Mouse (Mus musculus) midbrain, embryonic 10.5 days (tissue): ENCODE measurements around the gene Id3. TPM values are rescaled to one million over a fixed set of nuclear protein-coding genes. Genes with fewer than 3 reads are reported as not detected.

Source experiments
- DNase-seq: peaks from one replicate; pipeline ENCODE4 v3.0.0-alpha.2; 2017; ENCODE audit warnings: low spot score
- H3K27ac ChIP-seq: fragments of 300-500 bp; sonication (generic); replicated peaks from 2 replicates; pipeline ENCODE4 v1.5.1; 2016; ENCODE audit warnings: mild to moderate bottlenecking
- H3K27me3 ChIP-seq: fragments of 300-500 bp; sonication (generic); 2 replicates; pipeline ENCODE4 v1.6.1; 2016; ENCODE audit warnings: low read depth, mild to moderate bottlenecking; ENCODE audit not compliant: poor library complexity, severe bottlenecking
- H3K36me3 ChIP-seq: fragments of 300-500 bp; sonication (generic); 2 replicates; pipeline ENCODE4 v1.6.1; 2016; ENCODE audit warnings: mild to moderate bottlenecking, moderate library complexity
- H3K4me1 ChIP-seq: fragments of 300-500 bp; sonication (generic); 2 replicates; pipeline ENCODE4 v1.6.1; 2016
- H3K4me3 ChIP-seq: fragments of 300-500 bp; sonication (generic); 2 replicates; pipeline ENCODE4 v1.5.1; 2016; ENCODE audit warnings: mild to moderate bottlenecking, moderate library complexity
- H3K9me3 ChIP-seq: fragments of 300-500 bp; sonication (generic); replicated peaks from 2 replicates; pipeline ENCODE4 v1.6.1; 2016; ENCODE audit warnings: mild to moderate bottlenecking
- WGBS: fragments of 180-500 bp; shearing (Covaris S2); methylation state at CpG from one replicate; pipeline ENCODE4 v1.1.7; 2016; 5-methylcytosine and 5-hydroxymethylcytosine counted together
- polyA plus RNA-seq: library from polyadenylated mRNA; unstranded; fragments of >200 nt; fragmentation: Nextera tagmentation; extraction: Ambion mirVana; gene quantifications from 2 replicates; pipeline ENCODE4 v1.2.1, GENCODE M21; 2016

Gene Id3
- polyA plus RNA-seq, 1 experiment from 2014 or later, result 802 TPM

DNA sequence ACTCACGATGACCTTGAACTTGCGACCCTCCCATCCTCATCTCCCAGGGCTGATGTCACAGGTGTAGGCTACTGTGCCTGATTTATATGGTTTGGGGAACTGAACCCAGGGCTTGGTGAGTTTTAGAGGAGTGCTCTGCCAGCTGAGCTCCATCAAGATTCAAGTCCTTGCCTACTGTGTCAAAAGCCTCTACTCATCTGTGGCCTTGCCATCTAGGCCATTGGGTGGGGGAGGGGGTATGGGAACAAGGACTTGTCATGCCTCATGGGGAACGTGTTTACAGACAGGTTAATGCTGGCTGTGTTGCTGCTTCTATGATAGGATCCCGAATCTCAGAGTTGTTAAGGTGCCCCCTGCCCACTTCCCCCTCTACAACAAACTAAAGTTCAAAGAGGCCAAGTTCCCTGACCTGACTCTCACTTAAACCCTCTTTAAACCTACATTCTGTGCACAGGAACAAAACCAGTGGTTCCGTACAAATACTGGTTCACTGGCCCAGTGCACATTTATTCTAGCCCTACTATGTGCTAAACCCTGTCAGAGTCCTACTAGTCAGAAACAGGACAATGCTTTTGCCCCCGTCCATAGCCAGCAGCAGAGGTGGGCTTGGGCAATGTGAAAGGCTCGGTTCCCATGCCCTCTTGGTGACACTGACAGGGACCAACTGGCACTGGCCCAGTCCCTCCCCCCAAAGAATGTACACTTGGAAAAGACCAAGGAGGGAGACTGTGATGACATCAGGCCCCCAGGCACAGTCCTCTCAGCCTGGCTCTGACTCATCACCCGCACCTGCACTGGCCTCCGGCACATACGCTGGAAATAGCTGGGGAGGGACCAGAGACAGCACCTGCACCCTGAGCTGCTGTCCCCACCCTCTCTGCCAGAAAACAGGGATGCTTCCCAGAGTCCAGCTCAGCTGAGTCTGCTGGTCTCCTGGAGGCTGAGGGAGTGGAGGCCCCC, 33.1 kb upstream of the Id3 start:
- no peak for DNase-seq
- Histone ChIP-seq H3K4me3 (no peak overlapping the region), H3K27ac (peak overlapping the region; percentile 53), H3K27me3 (peaks cover 6% of the 10 kb centered on the region), H3K9me3 (no peaks in the 10 kb centered on the region), H3K36me3 (no peaks in the 10 kb centered on the region), H3K4me1 (peaks cover 30% of the 10 kb centered on the region)
- 83% methylated on average over 10 of the region's 10 CpGs for WGBS

DNA sequence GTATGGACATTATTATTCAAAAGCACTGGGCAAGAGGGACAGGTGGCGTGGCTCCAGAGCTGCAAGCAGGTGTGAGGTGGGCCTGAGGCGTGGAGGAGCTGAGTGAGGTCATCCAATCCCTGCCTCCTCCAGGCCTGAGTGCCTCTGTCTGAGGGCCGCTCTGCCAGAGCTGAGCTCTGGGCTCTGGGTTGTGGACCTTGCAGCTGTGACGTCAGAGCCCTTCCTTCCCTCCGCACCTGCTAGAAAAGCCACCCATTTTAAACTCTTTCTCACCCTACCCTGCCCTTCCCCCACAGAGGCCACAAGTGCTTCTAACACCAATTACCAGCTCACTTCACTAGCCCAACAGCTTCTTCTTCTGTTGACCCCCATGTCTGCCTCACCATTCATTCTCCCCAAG, 31.0 kb upstream of the Id3 start:
- 74% methylated on average over 5 of the region's 5 CpGs for WGBS
- no peaks in the 10 kb centered on the region for H3K36me3 ChIP-seq
- H3K4me1 ChIP-seq, result peaks cover 22% of the 10 kb centered on the region
- no peaks in the 10 kb centered on the region for H3K9me3 ChIP-seq
- no peak overlapping the region for H3K4me3 ChIP-seq
- DNase-seq, result no peak
- H3K27me3 ChIP-seq, result no peaks in the 10 kb centered on the region
- peak overlapping the region; percentile 52 for H3K27ac ChIP-seq

DNA sequence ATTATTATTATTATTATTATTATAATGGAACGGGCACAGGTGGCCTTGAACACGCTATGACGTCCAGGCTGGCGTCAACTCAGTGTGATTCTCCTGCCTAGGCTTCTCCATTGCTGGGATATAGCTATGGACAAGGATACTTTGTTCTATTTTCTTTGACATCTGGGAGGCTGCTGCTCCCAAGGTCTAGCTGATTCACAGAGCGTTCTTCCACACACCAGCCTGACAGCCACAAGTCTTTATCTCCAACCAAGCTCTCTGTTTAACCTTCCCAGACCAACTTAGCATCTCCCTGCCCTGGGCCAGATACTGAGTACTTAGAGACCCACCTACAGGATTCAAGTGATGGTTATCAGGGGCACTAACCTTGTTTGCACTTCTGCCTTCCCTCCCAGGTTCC, 28.6 kb upstream of the Id3 start:
- 91% methylated on average over 5 of the region's 5 CpGs for WGBS
- Histone ChIP-seq H3K9me3 (no peaks in the 10 kb centered on the region), H3K27me3 (no peaks in the 10 kb centered on the region), H3K36me3 (no peaks in the 10 kb centered on the region), H3K4me3 (no peak overlapping the region), H3K27ac (peak overlapping the region; percentile 59; the same call in 1 of the 2 replicates), H3K4me1 (peaks cover 32% of the 10 kb centered on the region)
- no peak for DNase-seq

DNA sequence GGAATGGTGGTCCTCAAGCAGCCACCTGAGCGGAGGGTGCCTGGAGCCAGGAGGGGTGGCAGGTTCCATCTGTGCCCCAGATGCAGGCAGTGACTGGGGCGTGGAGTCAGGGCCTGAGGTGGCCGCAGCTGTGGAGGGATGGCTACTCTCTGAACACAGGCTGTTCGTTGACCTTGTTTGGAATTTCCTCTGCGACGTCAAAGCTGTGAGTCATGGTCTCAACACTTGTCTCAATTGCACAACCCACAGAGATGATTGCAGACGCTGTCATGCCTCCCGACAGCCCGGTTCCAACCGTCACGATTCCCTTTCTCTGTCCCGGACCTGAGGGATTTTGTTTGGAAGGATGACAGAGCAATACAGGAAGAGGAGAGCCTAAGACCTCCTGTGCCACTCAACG, 26.3 kb upstream of the Id3 start:
- no peaks in the 10 kb centered on the region for H3K9me3 ChIP-seq
- H3K36me3 ChIP-seq, result no peaks in the 10 kb centered on the region
- no peaks in the 10 kb centered on the region for H3K27me3 ChIP-seq
- H3K27ac ChIP-seq, result peak overlapping the region; percentile 53
- no peak for DNase-seq
- peaks cover 40% of the 10 kb centered on the region for H3K4me1 ChIP-seq
- WGBS, result 76% methylated on average over 13 of the region's 13 CpGs
- H3K4me3 ChIP-seq, result no peak overlapping the region

DNA sequence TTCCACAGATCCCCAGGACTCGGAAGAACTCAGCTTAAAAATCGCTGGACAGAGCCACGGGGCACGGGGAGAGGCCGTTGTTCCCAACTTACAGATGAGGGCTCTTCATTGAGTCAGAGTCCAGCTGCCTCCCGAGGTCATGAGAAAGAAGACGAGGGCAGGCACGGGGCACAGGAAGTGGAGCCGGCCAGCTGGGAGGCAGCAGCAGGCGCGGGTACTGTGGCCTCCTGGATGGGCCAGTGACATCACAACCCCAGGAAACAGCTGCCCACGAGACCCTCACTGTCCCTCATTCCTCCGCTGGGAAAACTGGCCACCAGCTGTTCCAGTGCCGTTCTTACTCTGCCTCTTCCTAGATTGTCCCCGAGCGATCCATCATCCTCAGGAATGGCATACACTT, 23.3 kb upstream of the Id3 start:
- no peak for DNase-seq
- H3K27ac ChIP-seq, result peak overlapping the region; percentile 63
- no peaks in the 10 kb centered on the region for H3K27me3 ChIP-seq
- no peaks in the 10 kb centered on the region for H3K9me3 ChIP-seq
- WGBS, result 47% methylated on average over 16 of the region's 16 CpGs
- no peak overlapping the region for H3K4me3 ChIP-seq
- H3K36me3 ChIP-seq, result no peaks in the 10 kb centered on the region
- H3K4me1 ChIP-seq, result peaks cover 33% of the 10 kb centered on the region

DNA sequence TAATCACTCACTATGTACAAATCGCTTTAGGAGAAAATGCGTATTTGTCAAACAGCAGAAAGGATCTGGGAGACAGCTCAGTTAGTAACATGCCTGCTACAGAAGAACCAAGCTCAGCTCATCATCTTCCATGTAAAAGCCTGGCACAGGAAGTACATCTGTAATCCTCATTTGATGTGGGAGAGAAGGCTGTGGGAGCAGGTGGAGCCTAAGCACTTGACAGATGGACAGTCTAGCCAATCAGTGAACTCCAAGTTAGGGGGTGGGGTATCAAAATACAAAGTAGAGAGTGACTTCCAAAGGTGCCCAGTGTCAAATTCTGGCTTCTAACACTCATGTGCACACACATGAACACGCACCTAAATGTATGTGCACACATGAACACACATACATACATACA, 22.1 kb upstream of the Id3 start:
- H3K4me1 ChIP-seq, result peaks cover 39% of the 10 kb centered on the region
- H3K4me3 ChIP-seq, result no peak overlapping the region
- H3K27me3 ChIP-seq, result no peaks in the 10 kb centered on the region
- 94% methylated on average over 3 of the region's 3 CpGs for WGBS
- no peaks in the 10 kb centered on the region for H3K36me3 ChIP-seq
- no peak for DNase-seq
- no peak overlapping the region for H3K27ac ChIP-seq
- no peaks in the 10 kb centered on the region for H3K9me3 ChIP-seq

DNA sequence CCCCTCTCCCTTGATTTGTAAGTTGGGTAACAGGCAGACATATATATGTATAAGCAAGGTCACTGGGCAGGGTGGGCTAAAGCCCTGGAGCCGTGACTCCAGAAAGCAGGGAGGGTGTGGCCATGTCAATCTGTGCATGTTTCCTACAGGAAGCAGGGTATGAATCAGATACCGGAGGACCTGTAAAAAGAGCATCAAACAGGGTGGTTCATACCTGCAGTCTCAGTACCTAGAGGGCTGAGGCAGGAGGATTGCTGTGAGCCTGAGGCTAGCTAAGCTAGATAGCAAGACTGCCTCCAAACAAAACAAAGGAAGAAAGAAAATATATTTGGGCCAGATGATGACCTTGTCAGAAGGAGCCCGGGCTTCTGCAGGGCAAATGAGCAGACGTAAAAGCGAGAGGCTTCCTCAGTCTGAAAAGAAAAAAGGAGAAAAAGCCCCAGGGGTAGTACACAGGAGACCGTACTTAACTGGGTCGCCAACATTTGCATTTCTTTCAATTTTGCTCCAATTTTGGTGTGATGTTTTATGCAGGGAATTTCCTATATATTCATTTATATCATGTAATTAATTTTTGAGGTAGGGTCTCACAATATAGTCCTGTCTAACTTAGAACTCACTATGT, 21.3 kb upstream of the Id3 start:
- Histone ChIP-seq H3K9me3 (no peaks in the 10 kb centered on the region), H3K4me3 (no peak overlapping the region), H3K27ac (no peak overlapping the region), H3K36me3 (no peaks in the 10 kb centered on the region), H3K4me1 (peaks cover 37% of the 10 kb centered on the region), H3K27me3 (no peaks in the 10 kb centered on the region)
- no peak for DNase-seq
- WGBS, result 90% methylated on average over 7 of the region's 7 CpGs

DNA sequence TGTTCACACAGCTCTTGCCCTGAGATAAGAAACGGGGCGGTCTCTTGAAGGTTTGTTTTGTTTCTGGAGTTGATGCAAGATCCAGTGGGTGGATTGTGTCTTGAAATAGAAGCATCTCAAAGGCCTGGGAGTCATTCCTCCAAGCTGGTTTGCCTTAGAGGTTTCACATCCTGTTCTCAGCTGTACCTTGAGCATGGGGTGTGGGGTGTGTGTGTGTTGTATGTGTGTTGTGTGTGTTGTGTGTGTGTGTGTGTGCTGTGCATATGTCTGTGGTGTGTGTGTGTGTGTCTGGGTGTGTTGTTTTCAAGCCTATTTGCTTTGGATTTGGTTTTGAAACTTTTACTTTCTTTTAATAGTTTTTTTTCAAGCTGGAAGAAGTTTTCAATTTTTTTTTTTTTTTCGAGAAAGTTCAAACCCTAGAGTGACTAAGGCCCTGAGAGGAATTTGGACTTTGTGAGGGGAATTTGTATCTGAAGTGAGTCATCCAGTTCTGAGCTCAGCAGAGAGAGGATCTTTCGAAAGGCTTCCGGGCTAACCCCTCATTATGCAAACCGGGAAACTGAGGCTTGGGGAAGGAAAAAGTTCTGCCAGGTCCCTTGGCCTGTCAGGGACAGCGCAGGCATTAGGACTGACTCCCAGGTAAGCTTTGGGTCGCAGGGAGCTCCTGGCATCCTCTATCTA, 20.0 kb upstream of the Id3 start:
- 77% methylated on average over 8 of the region's 8 CpGs for WGBS
- H3K36me3 ChIP-seq, result no peaks in the 10 kb centered on the region
- DNase-seq, result no peak
- no peak overlapping the region for H3K4me3 ChIP-seq
- peaks cover 36% of the 10 kb centered on the region for H3K4me1 ChIP-seq
- H3K9me3 ChIP-seq, result no peaks in the 10 kb centered on the region
- H3K27me3 ChIP-seq, result no peaks in the 10 kb centered on the region
- H3K27ac ChIP-seq, result peak overlapping the region; percentile 58

DNA sequence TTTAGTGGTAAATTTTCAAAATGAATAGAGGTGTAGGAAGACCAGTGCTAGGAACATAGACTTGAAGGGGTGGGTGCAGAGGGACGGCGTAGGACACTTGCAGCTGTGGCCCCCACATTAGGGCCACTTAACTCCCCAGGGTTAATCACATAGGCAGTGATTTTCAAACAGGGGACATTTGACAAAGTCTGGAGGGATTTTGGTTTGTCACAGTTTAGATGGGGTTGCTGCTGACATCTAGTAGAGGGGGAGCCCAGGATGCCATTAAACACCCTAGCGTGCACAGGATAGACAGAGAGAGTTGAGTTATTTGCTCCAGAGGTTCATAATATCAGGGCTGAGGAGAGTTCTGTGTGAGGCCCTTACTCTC, 19.5 kb upstream of the Id3 start:
- H3K9me3 ChIP-seq, result no peaks in the 10 kb centered on the region
- no peak overlapping the region; the same call in 1 of the 2 replicates for H3K27ac ChIP-seq
- 90% methylated on average over 3 of the region's 3 CpGs for WGBS
- H3K36me3 ChIP-seq, result no peaks in the 10 kb centered on the region
- H3K4me1 ChIP-seq, result peaks cover 32% of the 10 kb centered on the region
- no peaks in the 10 kb centered on the region for H3K27me3 ChIP-seq
- no peak for DNase-seq
- no peak overlapping the region for H3K4me3 ChIP-seq

DNA sequence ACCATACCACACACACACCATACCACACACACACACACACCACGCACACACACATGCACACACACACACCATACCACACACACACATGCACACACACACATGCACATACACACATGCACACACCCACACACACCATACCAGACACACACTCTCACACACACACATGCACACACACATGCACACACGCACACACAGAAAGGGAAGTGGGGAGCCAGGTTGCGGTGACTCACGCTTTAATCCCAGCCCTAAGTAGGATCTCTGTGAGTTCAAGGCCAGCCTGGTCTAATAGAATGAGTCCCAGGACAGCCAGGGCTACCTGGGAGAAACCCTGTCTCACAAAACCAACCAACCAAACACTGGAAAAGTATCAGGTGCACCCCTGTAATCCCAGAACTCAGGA, 18.7 kb upstream of the Id3 start:
- Histone ChIP-seq H3K27me3 (no peaks in the 10 kb centered on the region), H3K36me3 (no peaks in the 10 kb centered on the region), H3K27ac (no peak overlapping the region), H3K9me3 (peaks cover 4% of the 10 kb centered on the region; the same call in 1 of the 2 replicates), H3K4me1 (peaks cover 27% of the 10 kb centered on the region), H3K4me3 (no peak overlapping the region)
- WGBS, result 97% methylated on average over 4 of the region's 4 CpGs
- DNase-seq, result no peak

DNA sequence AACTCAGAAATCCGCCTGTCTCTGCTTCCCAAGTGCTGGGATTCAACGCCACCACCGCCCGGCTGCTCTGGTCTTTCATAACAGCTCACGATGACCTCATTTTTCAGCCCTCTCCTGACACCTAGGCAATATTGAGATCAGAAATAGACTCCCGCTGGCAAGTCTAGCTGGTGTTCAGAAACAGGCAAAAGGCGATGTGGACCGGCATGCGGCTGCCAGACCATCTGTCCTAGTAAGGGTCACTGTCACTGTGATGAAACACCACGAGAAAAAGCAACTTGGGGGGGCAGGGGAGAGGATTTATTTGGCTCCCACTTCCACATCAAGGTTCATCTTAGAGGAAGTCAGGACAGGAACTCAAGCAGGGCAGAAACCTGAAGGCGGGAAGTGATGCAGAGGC, 17.8 kb upstream of the Id3 start:
- Histone ChIP-seq H3K27ac (0 out of 2 replicates have a peak overlapping the region, but pooled peaks have one; percentile 65), H3K4me1 (peaks cover 18% of the 10 kb centered on the region), H3K9me3 (peaks cover 9% of the 10 kb centered on the region), H3K36me3 (no peaks in the 10 kb centered on the region), H3K4me3 (no peak overlapping the region), H3K27me3 (no peaks in the 10 kb centered on the region)
- DNase-seq, result no peak
- WGBS, result 91% methylated on average over 11 of the region's 11 CpGs

DNA sequence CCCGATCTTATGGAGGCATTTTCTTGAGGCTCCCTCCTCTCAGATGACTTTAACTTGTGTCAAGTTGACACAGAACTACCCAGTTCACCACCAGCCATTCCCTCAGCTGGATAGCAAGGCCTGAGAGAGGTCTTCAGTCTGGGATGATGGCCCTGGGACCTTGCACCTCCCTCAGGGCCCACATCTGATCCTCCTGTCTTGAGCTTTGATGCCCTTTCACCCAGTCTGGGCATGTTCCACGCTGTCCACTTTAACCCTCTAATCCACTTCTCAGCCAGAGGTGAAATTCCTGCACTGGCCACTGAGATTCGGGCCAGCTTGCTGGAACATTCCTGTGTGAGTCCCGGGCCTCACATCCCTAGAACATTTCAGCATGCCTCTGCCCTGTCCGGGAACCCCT, 17.3 kb upstream of the Id3 start:
- peak overlapping the region; percentile 65 for H3K27ac ChIP-seq
- no peaks in the 10 kb centered on the region for H3K36me3 ChIP-seq
- DNase-seq, result no peak
- WGBS, result 77% methylated on average over 5 of the region's 5 CpGs
- no peaks in the 10 kb centered on the region for H3K27me3 ChIP-seq
- peaks cover 9% of the 10 kb centered on the region for H3K9me3 ChIP-seq
- peaks cover 18% of the 10 kb centered on the region for H3K4me1 ChIP-seq
- no peak overlapping the region for H3K4me3 ChIP-seq

DNA sequence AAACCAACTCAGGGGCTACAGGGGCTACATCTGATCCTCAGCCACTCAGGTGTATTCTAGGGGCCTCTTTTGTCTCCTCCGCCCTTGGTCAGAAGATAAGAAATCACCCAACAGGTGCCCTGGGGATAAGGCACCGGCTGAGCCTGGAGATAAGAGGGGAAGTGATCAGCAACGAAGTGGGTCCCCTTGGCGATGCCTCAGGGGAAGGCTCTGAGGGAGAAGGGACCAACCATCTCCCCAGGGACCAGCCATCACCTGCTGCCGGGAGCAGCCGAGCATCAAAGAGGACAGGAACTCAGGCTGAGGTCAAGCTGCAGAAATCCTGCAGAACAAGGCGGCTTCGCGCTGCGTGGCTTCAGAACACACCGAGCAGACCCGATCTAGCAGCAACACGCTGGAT, 15.6 kb upstream of the Id3 start:
- peaks cover 27% of the 10 kb centered on the region for H3K4me1 ChIP-seq
- no peak for DNase-seq
- no peak overlapping the region for H3K4me3 ChIP-seq
- no peaks in the 10 kb centered on the region for H3K36me3 ChIP-seq
- 68% methylated on average over 13 of the region's 13 CpGs for WGBS
- H3K27ac ChIP-seq, result peak overlapping the region; percentile 65; the same call in 1 of the 2 replicates
- H3K27me3 ChIP-seq, result no peaks in the 10 kb centered on the region
- H3K9me3 ChIP-seq, result peaks cover 9% of the 10 kb centered on the region
